Mouse (Mus musculus) frontal cortex, postnatal 36 days (tissue): ENCODE results near the gene Gdf3.

Experiments
- DNase-seq, 2 experiments: peaks; one replicate each; pipeline ENCODE4 v3.0.0; 2022; ENCODE audit warnings: low spot score in 2 of 2

The Gdf3 gene

GRCm38 (mm10) chr6:122565070-122565784 lies 44.7 kb downstream of the Gdf3 start:
- no peak for DNase-seq

- DNase-seq, result peak; percentile 57 to 82
Observed at GRCm38 (mm10) chr6:122562463-122562862, 47.4 kb downstream of the Gdf3 start.

- DNase-seq, result no peak
Observed at GRCm38 (mm10) chr6:122561005-122561404, 48.9 kb downstream of the Gdf3 start.

DNA sequence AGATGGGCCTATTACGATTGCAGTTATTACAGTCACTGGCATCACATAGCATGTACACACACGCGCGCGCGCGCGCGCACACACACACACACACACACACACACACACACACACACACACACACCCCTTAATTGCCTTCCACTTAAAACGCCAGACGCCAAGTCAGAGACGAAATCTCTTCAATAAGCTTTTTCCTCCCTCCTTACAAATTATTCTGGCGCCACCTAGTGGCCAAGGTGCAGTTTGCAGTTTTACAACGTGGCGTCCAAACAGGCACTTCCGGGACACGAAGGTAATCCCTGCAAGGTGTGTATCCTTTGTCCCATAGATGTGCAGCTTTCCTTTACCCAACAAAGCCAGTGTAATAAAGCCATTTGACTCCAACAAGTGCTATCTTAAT lies 49.5 kb downstream of the Gdf3 start:
- DNase-seq, result peak; percentile 63 to 72

DNA sequence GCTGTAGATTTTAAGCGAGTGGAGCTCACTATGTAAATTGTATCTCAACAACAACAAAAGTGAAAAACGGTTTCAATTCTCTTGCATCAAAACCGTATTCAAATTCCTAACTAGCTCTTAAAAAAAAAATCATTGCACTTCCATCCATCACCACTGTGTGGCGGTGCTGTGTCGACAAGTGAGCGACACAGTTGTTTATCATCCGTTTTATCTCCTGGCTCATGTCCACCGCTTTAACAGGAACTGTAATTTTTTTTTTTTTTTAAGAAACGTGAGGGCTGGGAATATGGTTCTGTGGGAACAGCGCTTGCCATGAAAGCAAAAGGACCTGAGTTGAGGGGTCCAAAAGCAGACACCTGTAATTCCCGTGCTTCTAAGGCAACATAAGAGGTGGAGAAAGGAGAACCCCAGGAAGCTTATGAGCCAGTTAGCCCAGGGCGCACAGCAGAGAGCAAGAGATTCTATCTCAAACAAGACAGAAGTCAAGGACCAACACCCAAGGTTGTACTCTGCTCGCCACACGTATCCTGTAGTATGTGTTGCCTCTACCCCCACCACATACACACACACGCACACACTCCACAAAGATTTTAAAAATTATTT lies 52.8 kb downstream of the Gdf3 start:
- peak; percentile 65 to 87 for DNase-seq
